Mouse (Mus musculus): ENCODE measurements around the gene Cstad. TPM values are rescaled to one million over a fixed set of nuclear protein-coding genes. Genes with fewer than 3 reads are reported as not detected.

Gene Cstad
- polyA plus RNA-seq, 1 experiment from 2014 or later, result 0.37 TPM

DNA sequence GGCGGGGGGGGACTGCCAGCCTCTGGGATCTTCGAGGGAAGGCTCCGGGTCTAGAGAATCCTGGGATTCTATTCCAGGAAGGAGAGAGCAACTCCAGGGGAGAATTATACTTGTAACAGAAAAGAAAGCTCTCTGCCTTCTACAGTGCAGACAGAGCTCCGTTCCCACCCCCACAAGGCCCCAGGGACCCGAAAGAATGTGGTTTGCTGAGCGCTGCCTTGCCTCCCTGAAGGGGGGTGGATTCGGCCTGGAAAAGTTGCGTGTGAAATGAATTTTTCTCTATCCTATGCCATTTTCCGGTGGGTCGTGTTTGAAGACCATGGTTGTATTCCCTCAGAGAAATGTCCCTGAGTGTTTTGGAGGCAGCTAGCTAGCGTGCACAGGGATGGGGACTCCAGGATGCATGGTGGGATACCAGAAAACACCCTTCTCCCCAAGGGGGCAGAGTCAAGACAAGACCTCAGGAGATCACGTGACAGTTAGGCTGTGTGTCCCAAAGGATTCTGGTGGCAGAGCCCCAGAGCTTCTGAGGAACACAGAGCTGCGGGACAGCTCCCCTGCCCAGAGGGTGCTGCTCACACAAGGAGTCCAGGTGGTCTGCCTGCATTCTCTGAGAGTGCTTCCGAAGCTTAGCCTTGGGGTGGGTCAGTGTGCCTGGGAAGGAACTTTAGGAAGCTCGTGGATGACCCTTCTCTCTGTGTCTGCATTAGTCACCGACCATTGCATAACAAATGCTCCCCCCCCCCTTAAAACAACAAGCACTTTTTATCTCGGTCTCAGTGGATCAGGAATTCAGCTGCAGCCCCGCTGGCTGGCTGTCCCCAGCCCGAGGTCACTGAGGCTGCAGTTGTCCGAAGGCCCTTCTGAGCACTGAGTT is 6.4 kb downstream of the Cstad start:
- Histone ChIP-seq H3K4me1 (ENCODE audit: control insufficient read depth, insufficient read depth, low read length) (peaks cover 39% of the 10 kb centered on the region), H3K36me3 (ENCODE audit: control insufficient read depth, insufficient read depth, low read length) (no peaks in the 10 kb centered on the region), H3K4me3 (ENCODE audit: low read depth, low read length) (no peak overlapping the region), H3K9ac (ENCODE audit: low read length) (peak overlapping the region; percentile 49; the same call in 1 of the 2 replicates), H3K27ac (replicated peaks; ENCODE audit: low read depth, low read length) (peak overlapping the region; percentile 81), H3K27me3 (ENCODE audit: control insufficient read depth, insufficient read depth, low read length) (no peaks in the 10 kb centered on the region), H3K9me3 (ENCODE audit: control insufficient read depth, low read length) (no peaks in the 10 kb centered on the region), H3K4me2 (ENCODE audit: low read depth, severe bottlenecking) (peak overlapping the region; percentile 25; the same call in 1 of the 2 replicates)
- 14% methylated on average over 19 of the region's 20 CpGs for WGBS
- DNase-seq (ENCODE audit: low spot score) (peak; percentile 55), ATAC-seq (ENCODE audit: insufficient number of reproducible peaks, low FRiP score, low TSS enrichment, low read depth) (no peak)

DNA sequence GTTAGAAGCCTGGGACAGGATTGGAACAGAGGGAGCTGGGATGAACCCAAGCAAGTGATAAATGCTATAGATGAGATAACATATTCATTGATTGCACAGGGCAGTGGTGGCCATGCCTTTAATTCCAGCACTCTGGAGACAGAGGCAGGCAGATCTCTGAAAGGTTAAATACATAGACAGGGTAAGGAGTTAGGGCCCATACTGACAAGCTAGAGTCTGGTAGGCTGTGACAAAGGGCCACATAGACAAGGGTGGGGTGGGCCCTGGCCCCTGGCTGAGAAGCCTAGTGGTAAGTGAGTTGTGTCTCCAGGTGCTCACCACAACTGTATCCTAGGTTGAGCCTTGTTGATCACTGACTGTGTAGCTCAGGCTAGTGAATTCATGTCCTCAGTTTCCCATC is 7.6 kb downstream of the Cstad start:
- Histone ChIP-seq H3K4me2 (ENCODE audit: low read depth, severe bottlenecking) (no peak overlapping the region), H3K4me1 (ENCODE audit: control insufficient read depth, insufficient read depth, low read length) (peaks cover 50% of the 10 kb centered on the region), H3K27ac (replicated peaks; ENCODE audit: low read depth, low read length) (no peak overlapping the region), H3K4me3 (ENCODE audit: low read depth, low read length) (no peak overlapping the region), H3K36me3 (ENCODE audit: control insufficient read depth, insufficient read depth, low read length) (no peaks in the 10 kb centered on the region), H3K9ac (ENCODE audit: low read length) (no peak overlapping the region), H3K27me3 (ENCODE audit: control insufficient read depth, insufficient read depth, low read length) (no peaks in the 10 kb centered on the region), H3K9me3 (ENCODE audit: control insufficient read depth, low read length) (no peaks in the 10 kb centered on the region)
- ATAC-seq (ENCODE audit: insufficient number of reproducible peaks, low FRiP score, low TSS enrichment, low read depth) (no peak), DNase-seq (ENCODE audit: low spot score) (no peak)

DNA sequence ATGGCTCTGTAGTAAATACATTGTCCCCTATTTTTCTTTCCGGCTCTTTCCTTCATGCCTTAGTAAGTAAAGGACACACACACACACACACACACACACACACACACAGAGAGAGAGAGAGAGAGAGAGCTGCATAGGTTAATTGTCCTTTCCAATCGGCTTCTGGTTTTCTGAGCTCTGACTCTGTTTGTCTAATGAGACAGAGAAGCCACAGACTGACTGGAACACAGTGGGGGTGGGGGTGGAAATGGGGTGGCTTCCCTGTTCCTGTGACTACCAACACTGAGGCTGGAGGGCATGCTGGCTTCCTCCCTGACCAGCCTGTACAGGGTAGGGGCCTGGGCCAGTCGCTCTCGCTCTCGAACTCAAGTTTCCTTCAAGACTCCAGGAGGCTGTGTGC is 8.9 kb downstream of the Cstad start:
- DNase-seq (ENCODE audit: low spot score) (no peak), ATAC-seq (ENCODE audit: insufficient number of reproducible peaks, low FRiP score, low TSS enrichment, low read depth) (no peak)
- Histone ChIP-seq H3K27me3 (ENCODE audit: control insufficient read depth, insufficient read depth, low read length) (no peaks in the 10 kb centered on the region), H3K9me3 (ENCODE audit: control insufficient read depth, low read length) (no peaks in the 10 kb centered on the region), H3K9ac (ENCODE audit: low read length) (no peak overlapping the region), H3K4me3 (ENCODE audit: low read depth, low read length) (no peak overlapping the region), H3K4me1 (ENCODE audit: control insufficient read depth, insufficient read depth, low read length) (peaks cover 53% of the 10 kb centered on the region), H3K27ac (replicated peaks; ENCODE audit: low read depth, low read length) (peak overlapping the region; percentile 93; the same call in 1 of the 2 replicates), H3K36me3 (ENCODE audit: control insufficient read depth, insufficient read depth, low read length) (no peaks in the 10 kb centered on the region), H3K4me2 (ENCODE audit: low read depth, severe bottlenecking) (no peak overlapping the region)
- 62% methylated on average over 5 of the region's 5 CpGs for WGBS

- 1% methylated on average over 32 of the region's 32 CpGs for WGBS
- Histone ChIP-seq H3K9ac (ENCODE audit: low read length) (peak overlapping the region; percentile 38), H3K4me3 (ENCODE audit: low read depth, low read length) (no peak overlapping the region), H3K4me1 (ENCODE audit: control insufficient read depth, insufficient read depth, low read length) (peaks cover 50% of the 10 kb centered on the region), H3K27ac (replicated peaks; ENCODE audit: low read depth, low read length) (peak overlapping the region; percentile 93), H3K36me3 (ENCODE audit: control insufficient read depth, insufficient read depth, low read length) (no peaks in the 10 kb centered on the region), H3K4me2 (ENCODE audit: low read depth, severe bottlenecking) (peak overlapping the region; percentile 37; the same call in 1 of the 2 replicates), H3K27me3 (ENCODE audit: control insufficient read depth, insufficient read depth, low read length) (no peaks in the 10 kb centered on the region), H3K9me3 (ENCODE audit: control insufficient read depth, low read length) (no peaks in the 10 kb centered on the region)
- DNase-seq (ENCODE audit: low spot score) (peak; percentile 91), ATAC-seq (ENCODE audit: insufficient number of reproducible peaks, low FRiP score, low TSS enrichment, low read depth) (peak; percentile 56)
These were observed 10.3 kb downstream of the Cstad start for GRCm38 (mm10) chr2:30604880-30605761.

- DNase-seq (ENCODE audit: low spot score) (peak; percentile 55), ATAC-seq (ENCODE audit: insufficient number of reproducible peaks, low FRiP score, low TSS enrichment, low read depth) (no peak)
- Histone ChIP-seq H3K4me3 (ENCODE audit: low read depth, low read length) (no peak overlapping the region), H3K9ac (ENCODE audit: low read length) (no peak overlapping the region), H3K27me3 (ENCODE audit: control insufficient read depth, insufficient read depth, low read length) (no peaks in the 10 kb centered on the region), H3K36me3 (ENCODE audit: control insufficient read depth, insufficient read depth, low read length) (no peaks in the 10 kb centered on the region), H3K4me1 (ENCODE audit: control insufficient read depth, insufficient read depth, low read length) (peaks cover 44% of the 10 kb centered on the region), H3K27ac (replicated peaks; ENCODE audit: low read depth, low read length) (peak overlapping the region; percentile 93), H3K4me2 (ENCODE audit: low read depth, severe bottlenecking) (no peak overlapping the region), H3K9me3 (ENCODE audit: control insufficient read depth, low read length) (no peaks in the 10 kb centered on the region)
- 4% methylated on average over 4 of the region's 6 CpGs for WGBS
These were observed 10.9 kb downstream of the Cstad start for GRCm38 (mm10) chr2:30605762-30606051.

DNA sequence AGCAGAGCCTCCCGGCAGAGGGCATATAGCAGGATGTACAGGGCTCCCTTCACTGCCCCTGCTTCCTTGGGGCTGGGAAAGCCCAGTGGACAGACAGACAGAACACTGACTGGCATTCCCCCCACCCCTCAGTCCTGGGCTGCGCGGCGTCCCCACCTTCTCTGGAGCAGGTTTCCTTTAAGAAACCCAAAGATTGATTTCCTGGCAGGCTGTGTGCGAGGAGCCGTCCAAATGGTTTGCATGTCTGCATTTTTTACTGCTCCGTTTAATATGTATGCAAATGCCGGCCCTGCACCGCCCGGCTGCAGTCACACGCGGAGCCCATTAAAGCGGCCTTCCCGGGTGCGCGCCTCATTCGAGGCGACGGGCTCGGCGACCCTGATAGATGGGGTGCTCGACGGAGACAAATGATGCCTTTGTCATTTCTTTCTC is 11.8 kb downstream of the Cstad start:
- WGBS, result 11% methylated on average over 23 of the region's 23 CpGs
- H3K4me3 ChIP-seq (ENCODE audit: low read depth, low read length), result no peak overlapping the region
- peak overlapping the region; percentile 26; the same call in 1 of the 2 replicates for H3K4me2 ChIP-seq (ENCODE audit: low read depth, severe bottlenecking)
- peaks cover 36% of the 10 kb centered on the region for H3K4me1 ChIP-seq (ENCODE audit: control insufficient read depth, insufficient read depth, low read length)
- no peak overlapping the region for H3K9ac ChIP-seq (ENCODE audit: low read length)
- ATAC-seq (ENCODE audit: insufficient number of reproducible peaks, low FRiP score, low TSS enrichment, low read depth) (no peak), DNase-seq (ENCODE audit: low spot score) (no peak)
- H3K36me3 ChIP-seq (ENCODE audit: control insufficient read depth, insufficient read depth, low read length), result no peaks in the 10 kb centered on the region
- H3K27me3 ChIP-seq (ENCODE audit: control insufficient read depth, insufficient read depth, low read length), result no peaks in the 10 kb centered on the region
- peak overlapping the region; percentile 93 for H3K27ac ChIP-seq (replicated peaks; ENCODE audit: low read depth, low read length)
- no peaks in the 10 kb centered on the region for H3K9me3 ChIP-seq (ENCODE audit: control insufficient read depth, low read length)

GRCm38 (mm10) chr2:30607941-30608340 is 13.1 kb downstream of the Cstad start:
- 76% methylated on average over 8 of the region's 8 CpGs for WGBS
- no peaks in the 10 kb centered on the region for H3K27me3 ChIP-seq (ENCODE audit: control insufficient read depth, insufficient read depth, low read length)
- ATAC-seq (ENCODE audit: insufficient number of reproducible peaks, low FRiP score, low TSS enrichment, low read depth), result no peak
- no peak overlapping the region for H3K4me2 ChIP-seq (ENCODE audit: low read depth, severe bottlenecking)
- no peak for DNase-seq (ENCODE audit: low spot score)
- no peaks in the 10 kb centered on the region for H3K9me3 ChIP-seq (ENCODE audit: control insufficient read depth, low read length)
- H3K27ac ChIP-seq (replicated peaks; ENCODE audit: low read depth, low read length), result no peak overlapping the region
- no peak overlapping the region for H3K4me3 ChIP-seq (ENCODE audit: low read depth, low read length)
- H3K9ac ChIP-seq (ENCODE audit: low read length), result no peak overlapping the region
- peaks cover 36% of the 10 kb centered on the region for H3K4me1 ChIP-seq (ENCODE audit: control insufficient read depth, insufficient read depth, low read length)
- no peaks in the 10 kb centered on the region for H3K36me3 ChIP-seq (ENCODE audit: control insufficient read depth, insufficient read depth, low read length)

- no peak for ATAC-seq (ENCODE audit: insufficient number of reproducible peaks, low FRiP score, low TSS enrichment, low read depth)
- H3K27ac ChIP-seq (replicated peaks; ENCODE audit: low read depth, low read length), result no peak overlapping the region
These were observed 13.9 kb downstream of the Cstad start for GRCm38 (mm10) chr2:30608690-30609201.

More at GRCm38 (mm10) chr2:30608690-30609201, 13.9 kb downstream of the Cstad start:
- DNase-seq (ENCODE audit: low spot score), result no peak
- H3K9me3 ChIP-seq (ENCODE audit: control insufficient read depth, low read length), result no peaks in the 10 kb centered on the region
- 85% methylated on average over 10 of the region's 10 CpGs for WGBS
- H3K27me3 ChIP-seq (ENCODE audit: control insufficient read depth, insufficient read depth, low read length), result no peaks in the 10 kb centered on the region
- no peaks in the 10 kb centered on the region for H3K36me3 ChIP-seq (ENCODE audit: control insufficient read depth, insufficient read depth, low read length)
- H3K4me1 ChIP-seq (ENCODE audit: control insufficient read depth, insufficient read depth, low read length), result peaks cover 35% of the 10 kb centered on the region
- H3K4me3 ChIP-seq (ENCODE audit: low read depth, low read length), result no peak overlapping the region
- H3K9ac ChIP-seq (ENCODE audit: low read length), result no peak overlapping the region
- H3K4me2 ChIP-seq (ENCODE audit: low read depth, severe bottlenecking), result no peak overlapping the region
